Mouse (Mus musculus): ENCODE data around the gene Ucma. TPM values are rescaled to one million over a fixed set of nuclear protein-coding genes. Genes with fewer than 3 reads are reported as not detected.
"Not testable (repeated sequence)": the region's sequence is repeated elsewhere in the genome, so short reads cannot be mapped to it uniquely, and the experiment has no call there.

The Ucma gene
- total RNA-seq (2021) = 1 to 10 TPM; 2.1 to 3.0 TPM
- long read RNA-seq, partial matches to known transcripts = 0 of 2 reads
- long read RNA-seq, other reads (novel, unspliced or antisense) = 0 of 2 reads

- DNase-seq (ENCODE audit: low spot score in 2 of 2) = peak in 1 of 2 experiments; percentile 25
Observed at GRCm38 (mm10) chr2:4975807-4976206, at the start of gene Ucma. TSS of gene Ucma (plus strand) at chr2:4976122.

- DNase-seq (ENCODE audit: low spot score in 2 of 2) = no peak
Observed at GRCm38 (mm10) chr2:4927391-4927790, 48.5 kb upstream of the Ucma start.

GRCm38 (mm10) chr2:4929230-4929629, 46.7 kb upstream of the Ucma start:
- no peak for DNase-seq (ENCODE audit: low spot score in 2 of 2)

GRCm38 (mm10) chr2:4934516-4934915, 41.4 kb upstream of the Ucma start:
- no peak for DNase-seq (ENCODE audit: low spot score in 2 of 2)

- DNase-seq (ENCODE audit: low spot score in 2 of 2) = no peak
Observed at GRCm38 (mm10) chr2:4937931-4938330, 38.0 kb upstream of the Ucma start.

GRCm38 (mm10) chr2:4940861-4941260, 35.1 kb upstream of the Ucma start:
- DNase-seq (ENCODE audit: low spot score in 2 of 2) = no peak

GRCm38 (mm10) chr2:4949691-4950090, 26.2 kb upstream of the Ucma start:
- DNase-seq (ENCODE audit: low spot score in 2 of 2) = not testable (repeated sequence)

GRCm38 (mm10) chr2:4950986-4951385, 24.9 kb upstream of the Ucma start:
- no peak for DNase-seq (ENCODE audit: low spot score in 2 of 2)

- no peak for DNase-seq (ENCODE audit: low spot score in 2 of 2)
Observed at GRCm38 (mm10) chr2:4954216-4954760, 21.6 kb upstream of the Ucma start.

- no peak for DNase-seq (ENCODE audit: low spot score in 2 of 2)
Observed at GRCm38 (mm10) chr2:4958039-4958438, 17.9 kb upstream of the Ucma start.

- no peak for DNase-seq (ENCODE audit: low spot score in 2 of 2)
Observed at GRCm38 (mm10) chr2:4967806-4968205, 8.1 kb upstream of the Ucma start.

- no peak for DNase-seq (ENCODE audit: low spot score in 2 of 2)
Observed at GRCm38 (mm10) chr2:4969083-4969482, 6.8 kb upstream of the Ucma start.

GRCm38 (mm10) chr2:4978091-4978490, 2.2 kb downstream of the Ucma start:
- peak in 1 of 2 experiments; percentile 17 for DNase-seq (ENCODE audit: low spot score in 2 of 2)

- DNase-seq (ENCODE audit: low spot score in 2 of 2) = no peak
Observed at GRCm38 (mm10) chr2:4983987-4984386, 8.1 kb downstream of the Ucma start.

- no peak for DNase-seq (ENCODE audit: low spot score in 2 of 2)
Observed at GRCm38 (mm10) chr2:4985000-4985399, 9.1 kb downstream of the Ucma start.

GRCm38 (mm10) chr2:4986798-4987197, 10.9 kb downstream of the Ucma start:
- DNase-seq (ENCODE audit: low spot score in 2 of 2) = no peak

- DNase-seq (ENCODE audit: low spot score in 2 of 2) = no peak
Observed at GRCm38 (mm10) chr2:4987388-4988180, 11.7 kb downstream of the Ucma start.

GRCm38 (mm10) chr2:4988826-4989424, 13.0 kb downstream of the Ucma start:
- no peak for DNase-seq (ENCODE audit: low spot score in 2 of 2)

GRCm38 (mm10) chr2:4993584-4993983, 17.7 kb downstream of the Ucma start:
- peak; percentile 28 to 44 for DNase-seq (ENCODE audit: low spot score in 2 of 2)

- no peak for DNase-seq (ENCODE audit: low spot score in 2 of 2)
Observed at GRCm38 (mm10) chr2:4994436-4994835, 18.5 kb downstream of the Ucma start.

- DNase-seq (ENCODE audit: low spot score in 2 of 2) = no peak
Observed at GRCm38 (mm10) chr2:4995646-4996045, 19.7 kb downstream of the Ucma start.

GRCm38 (mm10) chr2:4996421-4996824, 20.5 kb downstream of the Ucma start:
- DNase-seq (ENCODE audit: low spot score in 2 of 2) = no peak

Data from layer of hippocampus, postnatal 10 days (tissue).